Mouse (Mus musculus): ENCODE results near the gene Cd72.
"Not testable (repeated sequence)": the region's sequence is repeated elsewhere in the genome, so short reads cannot be mapped to it uniquely, and the experiment has no call there.

The Cd72 gene

GRCm38 (mm10) chr4:43454041-43454836, at the start of gene Cd72:
Gene Cd72 (minus strand): TSS chr4:43454628.
- DNase-seq (ENCODE audit: low read depth, low spot score) = no peak

- DNase-seq (ENCODE audit: low read depth, low spot score) = no peak
These were observed 49.1 kb upstream of the Cd72 start for GRCm38 (mm10) chr4:43503506-43503905.

- no peak for DNase-seq (ENCODE audit: low read depth, low spot score)
These were observed 48.6 kb upstream of the Cd72 start for GRCm38 (mm10) chr4:43503041-43503440.

- DNase-seq (ENCODE audit: low read depth, low spot score) = peak; percentile 82
These were observed 45.2 kb upstream of the Cd72 start, which contains the start of gene Arhgef39 for GRCm38 (mm10) chr4:43499407-43500333. Gene Arhgef39 (minus strand): TSS chr4:43499695.

GRCm38 (mm10) chr4:43498983-43499382, 44.6 kb upstream of the Cd72 start:
- DNase-seq (ENCODE audit: low read depth, low spot score) = no peak

GRCm38 (mm10) chr4:43497946-43498345, 43.5 kb upstream of the Cd72 start:
- no peak for DNase-seq (ENCODE audit: low read depth, low spot score)

- DNase-seq (ENCODE audit: low read depth, low spot score) = no peak
These were observed 43.0 kb upstream of the Cd72 start for GRCm38 (mm10) chr4:43497405-43497804.

GRCm38 (mm10) chr4:43496587-43496986, 42.2 kb upstream of the Cd72 start:
- DNase-seq (ENCODE audit: low read depth, low spot score) = no peak

- DNase-seq (ENCODE audit: low read depth, low spot score) = no peak
These were observed 39.4 kb upstream of the Cd72 start for GRCm38 (mm10) chr4:43493846-43494240.

- peak; percentile 94 for DNase-seq (ENCODE audit: low read depth, low spot score)
These were observed 38.9 kb upstream of the Cd72 start for GRCm38 (mm10) chr4:43493186-43493845.

- DNase-seq (ENCODE audit: low read depth, low spot score) = peak; percentile 90
These were observed 38.4 kb upstream of the Cd72 start, which contains the start of gene Ccdc107 for GRCm38 (mm10) chr4:43492821-43493185. Gene Ccdc107 (plus strand): TSS chr4:43492900.

- DNase-seq (ENCODE audit: low read depth, low spot score) = no peak
These were observed 37.8 kb upstream of the Cd72 start for GRCm38 (mm10) chr4:43492101-43492820.

- DNase-seq (ENCODE audit: low read depth, low spot score) = no peak
These were observed 36.4 kb upstream of the Cd72 start for GRCm38 (mm10) chr4:43490801-43491200.

- DNase-seq (ENCODE audit: low read depth, low spot score) = no peak
These were observed 35.2 kb upstream of the Cd72 start for GRCm38 (mm10) chr4:43489611-43490010.

GRCm38 (mm10) chr4:43485666-43486065, 31.2 kb upstream of the Cd72 start:
- DNase-seq (ENCODE audit: low read depth, low spot score) = not testable (repeated sequence)

- no peak for DNase-seq (ENCODE audit: low read depth, low spot score)
These were observed 29.2 kb upstream of the Cd72 start, which contains the start of gene Sit1 for GRCm38 (mm10) chr4:43483535-43484091. Gene Sit1 (minus strand): TSS chr4:43483734.

GRCm38 (mm10) chr4:43482591-43482990, 28.2 kb upstream of the Cd72 start:
- no peak for DNase-seq (ENCODE audit: low read depth, low spot score)

GRCm38 (mm10) chr4:43481894-43482456, 27.5 kb upstream of the Cd72 start:
- DNase-seq (ENCODE audit: low read depth, low spot score) = no peak

- DNase-seq (ENCODE audit: low read depth, low spot score) = no peak
These were observed 26.6 kb upstream of the Cd72 start for GRCm38 (mm10) chr4:43480985-43481384.
